Comparison of ENCODE assay signal across 24 mouse cellular contexts in the genomic region with DNA sequence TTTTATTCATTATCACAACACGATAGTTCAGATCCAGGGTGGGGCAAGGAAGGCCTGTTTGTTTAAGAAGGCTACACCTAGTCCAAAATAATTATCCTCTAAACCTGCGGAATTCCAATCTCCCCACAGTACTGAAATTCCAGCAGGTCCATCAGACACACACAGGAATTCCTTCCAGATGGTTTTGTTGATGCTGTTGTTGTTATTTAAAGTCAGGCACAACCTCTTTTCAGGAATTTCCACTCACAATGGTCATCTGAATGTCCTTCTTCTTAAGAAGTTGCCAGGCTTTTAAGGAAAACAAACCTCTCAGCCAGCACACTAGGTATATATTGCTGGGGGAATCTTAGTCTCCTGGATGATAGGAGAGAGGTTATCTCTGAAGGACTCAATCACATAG.
DNase-seq lines count a peak whose midpoint lies in the region.
"Had no signal": no experiment of that assay in that cellular context is flagged by ENCODE, and none has a peak within 500 bp of the region (broad histone marks: within the 10 kb centered on the region; RNA-seq: fewer than 3 reads in every experiment).

No protein-coding gene starts in this region.

- H3K27ac ChIP-seq in limb, embryonic 10.5 days: no peak overlapping the region
- H3K27ac ChIP-seq: embryonic facial prominence, embryonic 13.5 days; embryonic facial prominence, embryonic 15.5 days; forebrain, embryonic 10.5 days; forebrain, embryonic 12.5 days had no signal

- H3K27me3 ChIP-seq in limb, embryonic 10.5 days (ENCODE audit: low read depth, poor library complexity, severe bottlenecking): no peaks in the 10 kb centered on the region
- H3K27me3 ChIP-seq: embryonic facial prominence, embryonic 13.5 days; embryonic facial prominence, embryonic 15.5 days; forebrain, embryonic 12.5 days had no signal

- intact Hi-C loops in gastrocnemius, postnatal 36 days (cut with DNase I): no loop called here

- H3K4me3 ChIP-seq in limb, embryonic 10.5 days: no peak overlapping the region
- H3K4me3 ChIP-seq: embryonic facial prominence, embryonic 13.5 days; embryonic facial prominence, embryonic 15.5 days; erythroblast, embryonic 14.5 days; forebrain, embryonic 10.5 days; forebrain, embryonic 12.5 days had no signal

- no peaks in the 10 kb centered on the region for H3K36me3 ChIP-seq in limb, embryonic 10.5 days
- H3K36me3 ChIP-seq: embryonic facial prominence, embryonic 13.5 days; embryonic facial prominence, embryonic 15.5 days; forebrain, embryonic 10.5 days; forebrain, embryonic 12.5 days; G1E had no signal

- 86% methylated on average over 2 of the region's 2 CpGs for WGBS in limb, embryonic 10.5 days

- no peaks in the 10 kb centered on the region for H3K9me3 ChIP-seq in limb, embryonic 10.5 days (replicated peaks)
- H3K9me3 ChIP-seq: embryonic facial prominence, embryonic 13.5 days; embryonic facial prominence, embryonic 15.5 days; forebrain, embryonic 10.5 days; forebrain, embryonic 12.5 days had no signal

- H3K4me1 ChIP-seq in limb, embryonic 10.5 days: no peaks in the 10 kb centered on the region; the same call in 1 of the 2 replicates
- H3K4me1 ChIP-seq: embryonic facial prominence, embryonic 13.5 days; embryonic facial prominence, embryonic 15.5 days had no signal

- DNase-seq in ES-CJ7 (ENCODE audit: low read depth, low spot score): peak; percentile 75
- DNase-seq in Muller cell, postnatal 12 days (ENCODE audit: inconsistent ontology term): peak; percentile 17
- peak; percentile 82 for DNase-seq in ZHBTc4 (ENCODE audit: low read depth, low spot score)
- no peak for DNase-seq in limb, embryonic 10.5 days (ENCODE audit: low spot score)
- DNase-seq in layer of hippocampus, adult 9-10 months (ENCODE audit: low spot score): no peak
- no peak for DNase-seq in testis, postnatal 14 days (ENCODE audit: low spot score)
- DNase-seq in gastrocnemius, postnatal 36 days: no peak
- DNase-seq: adrenal gland, adult 2 months; adrenal gland, postnatal 10 days; adrenal gland, postnatal 25 days; cerebellum, adult 11 months; cerebellum, adult 18-20 months; cerebellum, adult 8-10 months; cerebellum, adult 9-11 months; cerebellum, postnatal 14 days; cerebellum, postnatal 36 days; embryo, embryonic 11 days; forebrain, postnatal 0 days had no signal

Comparison
In these comparisons a context has a peak if more than half of its experiments do, and no peak if none do; other contexts are left out.
1. DNase-seq: peak in ES-CJ7 (single experiment), Muller cell, postnatal 12 days (single experiment) and ZHBTc4 (single experiment); none in limb, embryonic 10.5 days (single experiment), layer of hippocampus, adult 9-10 months (single experiment), testis, postnatal 14 days (single experiment) and gastrocnemius, postnatal 36 days (0 of 2).